Mouse (Mus musculus): ENCODE measurements around the gene Crtap. TPM values are rescaled to one million over a fixed set of nuclear protein-coding genes. Genes with fewer than 3 reads are reported as not detected.

Crtap gene
- polyA plus RNA-seq, 1 experiment: 45.7 TPM

DNA sequence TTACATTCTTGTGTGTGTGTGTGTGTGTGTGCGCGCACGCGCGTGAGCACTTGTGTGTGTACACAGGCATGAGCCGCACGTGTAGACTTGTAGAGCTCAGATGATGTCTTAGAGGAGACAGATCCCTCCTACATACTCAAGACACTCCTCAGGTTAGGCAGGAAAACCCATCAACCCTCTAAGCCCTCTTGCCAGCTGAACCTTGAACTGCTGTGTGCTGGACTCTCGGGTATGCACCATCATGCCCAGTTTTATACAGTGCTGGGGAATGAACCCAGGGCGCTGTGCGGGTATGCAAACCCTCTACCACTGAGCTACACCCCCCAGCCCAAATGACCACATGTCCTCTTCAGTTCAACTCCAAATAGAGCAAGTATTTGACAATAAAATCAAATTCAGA lies 5.3 kb downstream of the Crtap start:
- Histone ChIP-seq H3K36me3 (ENCODE audit: control insufficient read depth, insufficient read depth, low read length, poor library complexity, severe bottlenecking) (0 out of 2 replicates have a peak, but pooled peaks cover 2% of the 10 kb centered on the region), H3K4me1 (ENCODE audit: control insufficient read depth, insufficient read depth, low read length) (no peaks in the 10 kb centered on the region), H3K9ac (ENCODE audit: low read depth, poor library complexity, severe bottlenecking) (no peak overlapping the region), H3K27ac (ENCODE audit: insufficient read depth, low read length) (no peak overlapping the region), H3K4me3 (ENCODE audit: low read depth, low read length) (no peak overlapping the region), H3K9me3 (replicated peaks; ENCODE audit: control insufficient read depth, insufficient read depth, low read length, poor library complexity, severe bottlenecking) (no peaks in the 10 kb centered on the region), H3K27me3 (ENCODE audit: control insufficient read depth, insufficient read depth, low read length, poor library complexity, severe bottlenecking) (no peaks in the 10 kb centered on the region)
- no peak for TF ChIP-seq CTCF (IDR thresholded peaks at IDR 0.05; ENCODE audit: low read depth, low read length)

DNA sequence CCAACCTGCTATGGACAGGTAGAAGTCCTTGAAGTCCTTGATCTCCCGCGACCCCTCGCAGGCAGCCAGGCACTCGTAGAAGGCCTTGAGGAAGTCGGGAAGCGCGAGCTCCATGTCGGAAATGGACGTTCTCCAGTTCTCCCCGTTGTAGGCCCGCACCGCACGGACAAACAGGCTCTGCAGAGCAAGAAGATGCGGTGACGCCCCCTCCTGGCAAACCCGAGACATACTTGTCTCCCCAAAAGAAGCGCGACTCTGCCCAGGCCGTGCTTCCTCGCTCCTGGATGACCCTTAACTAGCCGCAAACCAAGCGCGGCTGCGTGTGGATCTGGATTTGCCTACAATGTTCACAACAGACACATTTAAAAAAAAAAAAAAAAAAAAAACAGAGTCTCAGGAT lies 5.8 kb downstream of the Crtap start:
- TF ChIP-seq EP300 (IDR thresholded peaks at IDR 0.05; ENCODE audit: insufficient read depth, low read depth, low read length) (no peak), CTCF (IDR thresholded peaks at IDR 0.05; ENCODE audit: low read depth, low read length) (peak; percentile 61), POLR2A (IDR thresholded peaks at IDR 0.05; ENCODE audit: insufficient read depth, low read length) (no peak)
- Histone ChIP-seq H3K36me3 (ENCODE audit: control insufficient read depth, insufficient read depth, low read length, poor library complexity, severe bottlenecking) (0 out of 2 replicates have a peak, but pooled peaks cover 2% of the 10 kb centered on the region), H3K27ac (ENCODE audit: insufficient read depth, low read length) (no peak overlapping the region), H3K4me1 (ENCODE audit: control insufficient read depth, insufficient read depth, low read length) (no peaks in the 10 kb centered on the region), H3K9me3 (replicated peaks; ENCODE audit: control insufficient read depth, insufficient read depth, low read length, poor library complexity, severe bottlenecking) (no peaks in the 10 kb centered on the region), H3K4me3 (ENCODE audit: low read depth, low read length) (no peak overlapping the region), H3K9ac (ENCODE audit: low read depth, poor library complexity, severe bottlenecking) (no peak overlapping the region), H3K27me3 (ENCODE audit: control insufficient read depth, insufficient read depth, low read length, poor library complexity, severe bottlenecking) (no peaks in the 10 kb centered on the region)

DNA sequence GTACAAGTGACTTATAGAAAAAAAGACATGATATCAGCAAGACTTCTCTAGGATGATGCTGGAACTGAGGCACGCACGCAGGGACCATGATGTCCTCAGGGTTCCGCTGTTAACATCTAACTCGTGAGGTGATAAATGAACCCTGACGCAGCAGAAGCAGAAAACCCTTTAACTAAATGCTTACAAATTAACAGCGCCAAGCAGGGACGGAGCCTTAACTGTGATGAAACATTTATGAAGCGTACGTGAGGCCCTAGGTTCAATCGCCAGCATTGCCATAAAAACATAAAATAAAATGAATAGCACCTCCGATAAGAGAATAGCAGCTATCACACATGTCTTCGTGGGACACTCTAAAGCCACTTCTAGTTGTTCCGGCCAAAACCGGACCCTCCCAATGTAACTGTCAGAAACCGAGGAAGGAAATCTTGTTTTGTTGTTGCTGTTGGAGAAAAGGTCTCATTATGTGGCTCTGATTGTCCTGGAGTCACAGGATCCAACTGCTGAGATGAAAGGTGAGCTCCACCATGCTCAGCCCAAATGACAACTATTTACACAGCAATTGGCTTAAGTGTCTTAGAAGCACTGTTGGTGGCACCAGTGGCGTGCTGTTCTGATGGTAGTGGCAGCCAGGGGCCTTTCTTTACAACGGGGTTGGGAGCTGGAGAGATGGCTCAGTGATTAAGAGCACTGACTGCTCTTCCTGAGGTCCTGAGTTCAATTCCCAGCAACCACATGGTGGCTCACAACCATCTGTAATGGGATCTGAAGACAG lies 7.4 kb downstream of the Crtap start:
- H3K27me3 ChIP-seq (ENCODE audit: control insufficient read depth, insufficient read depth, low read length, poor library complexity, severe bottlenecking): no peaks in the 10 kb centered on the region
- H3K4me3 ChIP-seq (ENCODE audit: low read depth, low read length): no peak overlapping the region
- H3K4me1 ChIP-seq (ENCODE audit: control insufficient read depth, insufficient read depth, low read length): no peaks in the 10 kb centered on the region
- H3K27ac ChIP-seq (ENCODE audit: insufficient read depth, low read length): no peak overlapping the region
- no peak overlapping the region for H3K9ac ChIP-seq (ENCODE audit: low read depth, poor library complexity, severe bottlenecking)
- 0 out of 2 replicates have a peak, but pooled peaks cover 2% of the 10 kb centered on the region for H3K36me3 ChIP-seq (ENCODE audit: control insufficient read depth, insufficient read depth, low read length, poor library complexity, severe bottlenecking)
- TF ChIP-seq CTCF (IDR thresholded peaks at IDR 0.05; ENCODE audit: low read depth, low read length) (no peak), POLR2A (IDR thresholded peaks at IDR 0.05; ENCODE audit: insufficient read depth, low read length) (no peak), EP300 (IDR thresholded peaks at IDR 0.05; ENCODE audit: insufficient read depth, low read depth, low read length) (no peak)
- H3K9me3 ChIP-seq (replicated peaks; ENCODE audit: control insufficient read depth, insufficient read depth, low read length, poor library complexity, severe bottlenecking): no peaks in the 10 kb centered on the region

DNA sequence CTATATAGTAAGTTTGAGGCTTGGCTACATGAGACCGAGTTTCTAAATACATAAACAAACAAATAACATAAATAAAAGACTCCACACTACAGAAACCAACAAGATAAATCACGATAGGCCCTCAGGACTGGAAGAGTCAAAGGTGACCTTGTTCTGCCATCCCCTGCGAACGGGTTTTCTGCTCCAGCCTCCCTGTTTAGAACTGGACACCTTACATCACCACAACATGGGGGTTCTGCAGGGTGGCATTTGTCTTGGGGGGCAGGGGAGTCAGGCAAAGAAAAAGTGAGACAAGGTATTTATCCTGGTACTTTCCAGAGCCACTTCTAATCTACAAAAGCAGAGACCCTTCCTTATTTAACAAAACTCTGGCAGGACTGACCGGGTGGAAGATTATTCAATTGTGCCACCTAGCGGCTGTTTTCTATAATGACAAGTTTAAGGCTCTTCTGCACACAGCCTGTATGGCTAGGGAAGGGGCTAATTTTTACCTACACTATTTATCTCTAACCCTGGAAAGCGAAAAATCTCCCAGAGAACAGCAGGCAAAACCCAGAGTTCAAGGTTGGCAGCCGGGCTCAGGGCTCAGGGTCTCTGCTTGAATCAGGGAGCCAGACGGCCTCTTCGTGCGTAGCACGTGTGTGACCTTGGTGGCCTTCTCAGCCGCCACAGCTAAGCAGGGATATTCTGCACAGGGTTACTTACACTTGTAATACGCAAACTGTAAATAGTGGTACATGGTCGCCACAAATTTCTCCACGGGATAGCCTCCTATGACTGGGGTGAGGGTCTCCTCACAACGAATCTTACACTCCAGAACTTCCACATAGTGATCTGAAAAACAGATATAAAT lies 9.4 kb downstream of the Crtap start:
- no peak overlapping the region for H3K9ac ChIP-seq (ENCODE audit: low read depth, poor library complexity, severe bottlenecking)
- H3K27me3 ChIP-seq (ENCODE audit: control insufficient read depth, insufficient read depth, low read length, poor library complexity, severe bottlenecking): no peaks in the 10 kb centered on the region
- H3K4me3 ChIP-seq (ENCODE audit: low read depth, low read length): no peak overlapping the region
- no peak overlapping the region for H3K27ac ChIP-seq (ENCODE audit: insufficient read depth, low read length)
- TF ChIP-seq CTCF (IDR thresholded peaks at IDR 0.05; ENCODE audit: low read depth, low read length): peak; percentile 6
- TF ChIP-seq EP300 (IDR thresholded peaks at IDR 0.05; ENCODE audit: insufficient read depth, low read depth, low read length): no peak
- H3K9me3 ChIP-seq (replicated peaks; ENCODE audit: control insufficient read depth, insufficient read depth, low read length, poor library complexity, severe bottlenecking): no peaks in the 10 kb centered on the region
- H3K36me3 ChIP-seq (ENCODE audit: control insufficient read depth, insufficient read depth, low read length, poor library complexity, severe bottlenecking): peaks cover 11% of the 10 kb centered on the region
- H3K4me1 ChIP-seq (ENCODE audit: control insufficient read depth, insufficient read depth, low read length): no peaks in the 10 kb centered on the region

DNA sequence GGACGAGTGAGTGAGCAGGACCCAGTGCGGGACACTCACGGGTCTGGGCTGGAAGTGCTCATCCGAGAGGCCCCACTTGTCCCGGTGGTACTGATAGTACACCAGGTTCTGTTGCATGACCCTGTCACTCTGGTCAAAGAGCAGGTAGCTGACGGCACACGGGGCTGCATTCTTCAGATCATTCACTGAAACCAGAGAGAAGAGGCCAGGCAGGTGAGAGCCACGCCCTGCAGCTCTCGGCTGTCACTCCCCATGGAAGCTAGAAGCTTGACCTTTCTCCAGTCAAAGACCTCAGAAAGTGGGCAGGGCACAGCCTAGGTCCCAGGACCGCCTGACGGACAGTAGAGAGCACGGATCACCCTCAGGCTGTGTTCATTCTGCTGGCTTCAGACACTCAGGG lies 10.6 kb downstream of the Crtap start:
- no peaks in the 10 kb centered on the region for H3K27me3 ChIP-seq (ENCODE audit: control insufficient read depth, insufficient read depth, low read length, poor library complexity, severe bottlenecking)
- no peak overlapping the region for H3K27ac ChIP-seq (ENCODE audit: insufficient read depth, low read length)
- H3K9ac ChIP-seq (ENCODE audit: low read depth, poor library complexity, severe bottlenecking): no peak overlapping the region
- H3K36me3 ChIP-seq (ENCODE audit: control insufficient read depth, insufficient read depth, low read length, poor library complexity, severe bottlenecking): peaks cover 11% of the 10 kb centered on the region
- 0 out of 2 replicates have a peak, but pooled peaks have one; percentile 30 for TF ChIP-seq EP300 (IDR thresholded peaks at IDR 0.05; ENCODE audit: insufficient read depth, low read depth, low read length)
- no peak for TF ChIP-seq CTCF (IDR thresholded peaks at IDR 0.05; ENCODE audit: low read depth, low read length)
- TF ChIP-seq POLR2A (IDR thresholded peaks at IDR 0.05; ENCODE audit: insufficient read depth, low read length): no peak
- H3K9me3 ChIP-seq (replicated peaks; ENCODE audit: control insufficient read depth, insufficient read depth, low read length, poor library complexity, severe bottlenecking): no peaks in the 10 kb centered on the region
- no peak overlapping the region for H3K4me3 ChIP-seq (ENCODE audit: low read depth, low read length)
- no peaks in the 10 kb centered on the region for H3K4me1 ChIP-seq (ENCODE audit: control insufficient read depth, insufficient read depth, low read length)

DNA sequence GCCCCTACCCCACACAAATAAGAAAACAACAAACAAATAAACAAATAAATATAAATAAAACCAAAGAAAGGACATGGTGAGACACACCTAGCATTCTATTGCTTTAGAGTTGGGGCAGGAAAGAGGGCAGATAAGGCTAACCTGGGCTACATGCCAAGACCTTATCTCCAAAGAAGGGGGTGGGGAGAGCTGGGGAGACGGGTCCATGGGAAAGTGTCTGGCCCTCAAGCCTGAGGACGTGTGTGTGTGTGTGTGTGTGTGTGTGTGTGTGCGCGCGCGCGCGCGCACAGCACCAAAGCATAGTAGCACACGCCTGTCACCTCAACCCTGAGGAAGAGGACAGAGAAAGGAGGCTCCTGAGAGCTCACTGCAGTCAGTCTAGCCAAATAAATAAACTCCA lies 13.3 kb downstream of the Crtap start:
- H3K4me1 ChIP-seq (ENCODE audit: control insufficient read depth, insufficient read depth, low read length): no peaks in the 10 kb centered on the region
- H3K27me3 ChIP-seq (ENCODE audit: control insufficient read depth, insufficient read depth, low read length, poor library complexity, severe bottlenecking): no peaks in the 10 kb centered on the region
- H3K36me3 ChIP-seq (ENCODE audit: control insufficient read depth, insufficient read depth, low read length, poor library complexity, severe bottlenecking): peaks cover 9% of the 10 kb centered on the region
- no peak overlapping the region for H3K4me3 ChIP-seq (ENCODE audit: low read depth, low read length)
- H3K27ac ChIP-seq (ENCODE audit: insufficient read depth, low read length): no peak overlapping the region
- H3K9ac ChIP-seq (ENCODE audit: low read depth, poor library complexity, severe bottlenecking): no peak overlapping the region
- H3K9me3 ChIP-seq (replicated peaks; ENCODE audit: control insufficient read depth, insufficient read depth, low read length, poor library complexity, severe bottlenecking): no peaks in the 10 kb centered on the region
- TF ChIP-seq EP300 (IDR thresholded peaks at IDR 0.05; ENCODE audit: insufficient read depth, low read depth, low read length): no peak
- TF ChIP-seq CTCF (IDR thresholded peaks at IDR 0.05; ENCODE audit: low read depth, low read length): no peak
- TF ChIP-seq POLR2A (IDR thresholded peaks at IDR 0.05; ENCODE audit: insufficient read depth, low read length): no peak

Data from ES-Bruce4 (cell line).